Mouse (Mus musculus) gastrocnemius, adult 8-10 months (tissue): ENCODE data around the gene Olfr1054. TPM values are rescaled to one million over a fixed set of nuclear protein-coding genes. Genes with fewer than 3 reads are reported as not detected.
"Not testable (repeated sequence)": the region's sequence is repeated elsewhere in the genome, so short reads cannot be mapped to it uniquely, and the experiment has no call there.

ENCODE experiments used
- DNase-seq, 2 experiments: peaks; one replicate each; pipeline ENCODE4 v3.0.0; 2022; ENCODE audit warnings: low spot score in 2 of 2
- total RNA-seq, 4 experiments: library from RNA; stranded (reverse); gene quantifications; 2 replicates each; pipeline ENCODE4 v1.2.4; 2022

Gene Olfr1054
- not detected for total RNA-seq

DNA sequence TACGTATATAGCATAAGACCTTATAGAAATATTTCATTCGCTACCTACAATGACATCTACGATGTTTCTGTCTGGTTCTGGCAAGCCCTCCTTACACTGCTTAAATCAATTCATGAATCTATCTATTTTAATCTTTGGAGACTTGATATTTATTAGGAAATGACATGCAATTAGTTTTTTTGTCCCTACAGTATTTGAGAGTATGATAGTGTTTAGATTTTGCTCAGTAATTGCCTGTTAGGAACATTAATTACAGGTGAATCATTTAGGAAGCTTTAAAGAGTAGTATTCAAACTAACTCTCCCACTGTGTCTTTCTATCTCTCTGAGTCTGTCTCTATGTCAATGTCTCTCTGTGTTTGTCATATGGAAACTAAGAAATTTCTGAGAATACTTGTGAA lies at the start of gene Olfr1054:
Olfr1054 (minus strand) TSS at position 101 of the 400 bp plus-strand sequence.
- no peak for DNase-seq

DNA sequence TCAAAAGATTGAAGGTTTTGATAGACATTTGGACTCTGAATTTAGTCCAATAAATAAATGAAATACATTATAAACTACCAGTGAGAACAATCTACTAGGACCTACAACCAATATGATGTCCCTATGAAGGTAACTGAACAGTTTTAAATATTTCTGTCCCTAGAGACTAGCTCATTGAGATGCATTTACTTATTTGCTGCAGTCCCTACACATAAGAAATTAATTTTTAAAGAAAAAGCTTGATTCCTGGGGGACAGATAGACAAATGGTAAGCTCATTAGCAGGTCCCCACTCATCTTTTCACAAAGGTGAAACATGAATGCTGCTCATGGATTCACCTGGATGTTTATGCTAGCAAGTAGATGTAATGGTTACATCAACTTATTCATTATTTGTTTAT lies 43.1 kb upstream of the Olfr1054 start, which contains the start of gene Olfr1057:
Olfr1057 (minus strand) TSS at position 101 of the 400 bp plus-strand sequence.
- DNase-seq, result no peak

DNA sequence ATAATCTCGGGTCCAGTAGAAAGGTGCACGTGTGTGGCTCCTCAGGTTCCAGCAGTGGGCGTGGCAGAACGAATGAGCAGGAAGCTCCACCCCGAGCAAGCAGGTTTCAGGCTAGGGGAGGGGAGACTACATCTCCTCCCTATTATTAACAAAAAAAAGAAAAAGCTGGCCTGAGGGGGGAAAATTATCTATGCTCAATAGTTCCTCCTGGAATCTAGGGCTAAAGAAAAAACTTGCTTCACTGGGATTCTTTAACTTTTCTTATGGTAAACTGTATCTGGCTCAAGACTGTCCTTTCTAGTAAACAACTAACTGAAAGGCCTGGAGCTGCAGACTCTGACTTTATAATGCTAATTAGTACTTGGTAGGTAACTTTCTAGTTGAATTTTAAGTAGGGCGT lies 31.1 kb upstream of the Olfr1054 start:
- not testable (repeated sequence) for DNase-seq

DNA sequence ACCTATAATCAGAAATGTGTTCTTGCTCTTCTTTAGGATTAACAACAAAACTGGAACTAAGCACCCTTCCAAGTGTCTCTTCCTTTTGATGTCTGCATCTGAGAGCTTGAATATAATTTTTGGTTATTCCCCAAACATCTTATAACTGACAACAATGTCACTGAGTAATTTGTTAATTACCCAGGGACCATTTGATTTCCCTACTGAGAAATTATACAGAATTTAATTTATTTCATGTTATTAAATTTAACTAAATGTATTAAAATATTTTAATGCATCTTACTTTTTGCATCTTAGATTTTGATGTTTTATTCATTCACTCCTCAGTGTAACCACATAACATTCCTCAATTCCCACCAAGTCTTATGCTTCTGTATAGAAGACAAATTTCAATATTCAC lies 27.1 kb upstream of the Olfr1054 start, which contains the start of gene Olfr1056:
Olfr1056 (minus strand) TSS at position 101 of the 400 bp plus-strand sequence.
- no peak for DNase-seq

DNA sequence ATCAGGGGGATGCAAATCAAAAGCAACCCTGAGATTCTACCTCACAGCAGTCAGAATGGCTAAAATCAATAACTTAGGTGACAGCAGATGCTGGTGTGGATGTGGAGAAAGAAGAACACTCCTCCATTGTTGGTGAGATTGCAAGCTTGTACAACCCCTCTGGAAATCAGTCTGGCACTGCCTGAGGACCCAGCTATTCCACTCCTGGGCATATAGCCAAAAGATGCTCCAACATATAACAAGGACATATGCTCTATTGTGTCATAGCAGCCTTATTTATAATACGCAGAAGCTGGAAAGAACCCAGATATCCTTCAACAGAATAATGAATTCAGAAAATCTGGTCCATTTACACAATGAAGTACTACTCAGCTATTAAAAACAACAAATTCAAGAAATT lies 16.5 kb upstream of the Olfr1054 start:
- not testable (repeated sequence) for DNase-seq

DNA sequence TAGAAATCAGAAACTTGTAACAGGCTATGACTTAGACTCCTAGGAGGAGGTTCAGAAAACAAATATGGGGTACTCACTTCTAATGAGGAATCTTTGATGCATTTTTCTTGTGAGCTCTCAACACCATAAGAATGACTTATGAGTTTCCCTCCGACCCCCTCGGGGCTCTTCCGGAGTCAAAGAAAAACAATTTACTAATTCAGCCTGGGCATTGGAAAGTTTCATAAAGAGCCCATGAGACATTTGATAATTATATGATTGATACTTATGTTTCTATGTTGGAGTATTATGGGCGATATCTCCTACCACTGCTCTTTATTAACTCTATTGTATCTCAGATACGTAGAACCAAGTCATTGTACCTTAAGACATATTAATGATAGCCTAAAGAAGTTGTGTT lies 15.0 kb upstream of the Olfr1054 start, which contains the start of gene Olfr1055:
Olfr1055 (minus strand) TSS at position 101 of the 400 bp plus-strand sequence.
- no peak for DNase-seq

DNA sequence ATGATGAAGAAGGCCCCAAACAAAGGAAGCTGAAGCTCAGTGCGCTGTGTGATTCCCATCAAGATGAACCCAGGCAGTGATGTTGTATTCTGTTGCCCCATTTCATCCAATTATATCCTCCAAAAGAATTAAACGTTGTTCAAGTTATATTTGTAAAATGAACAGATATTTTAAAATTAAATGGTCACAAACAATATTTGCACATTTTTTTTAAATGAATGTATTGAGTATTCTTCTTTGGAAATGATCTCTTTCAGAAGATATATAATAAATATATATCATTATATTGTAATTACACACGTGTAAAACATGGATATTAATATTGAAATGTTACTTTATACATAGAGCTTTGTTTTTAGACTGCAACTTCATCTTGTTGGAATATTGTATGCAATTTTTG lies 20.0 kb downstream of the Olfr1054 start, which contains the start of gene Olfr1053:
Olfr1053 (minus strand) TSS at position 101 of the 400 bp plus-strand sequence.
- no peak for DNase-seq

DNA sequence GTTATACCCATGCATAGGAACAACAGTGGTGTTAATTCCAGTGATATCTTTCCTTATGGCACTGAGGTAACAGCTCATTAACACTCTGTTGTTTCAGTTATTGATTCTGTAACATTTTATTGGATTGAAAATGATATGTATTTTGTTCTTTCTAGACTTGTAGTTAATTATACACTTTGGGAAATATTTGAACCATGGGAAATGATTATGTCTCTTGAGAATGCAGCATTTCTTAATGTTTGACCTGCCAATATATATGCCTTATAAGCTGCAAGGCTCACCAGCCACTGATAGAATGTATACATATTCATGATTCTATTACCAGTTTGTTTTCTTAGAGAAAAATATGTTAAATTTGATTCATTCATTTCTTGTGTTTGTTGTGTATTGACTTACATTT lies 43.1 kb downstream of the Olfr1054 start, which contains the start of gene Olfr1052:
Olfr1052 (plus strand) TSS at position 301 of the 400 bp plus-strand sequence.
- no peak for DNase-seq

Other genes starting within 250 kb of the Olfr1054 start
- not detected for gene Olfr1037, start 248.0 kb downstream of the Olfr1054 start, total RNA-seq
- gene Olfr1039, start 199.5 kb downstream of the Olfr1054 start, total RNA-seq, result not detected
- gene Olfr1040, start 188.7 kb downstream of the Olfr1054 start, total RNA-seq, result not detected
- gene Olfr1042, start 173.6 kb downstream of the Olfr1054 start, total RNA-seq, result not detected
- not detected for gene Olfr1043, start 167.9 kb downstream of the Olfr1054 start, total RNA-seq
- gene Olfr1044, start 157.6 kb downstream of the Olfr1054 start, total RNA-seq, result not detected
- not detected for gene Olfr52, start 149.8 kb downstream of the Olfr1054 start, total RNA-seq
- not detected for gene Olfr1045, start 132.4 kb downstream of the Olfr1054 start, total RNA-seq
- gene Olfr1046, start 116.1 kb downstream of the Olfr1054 start, total RNA-seq, result not detected
- gene Olfr1047, start 104.0 kb downstream of the Olfr1054 start, total RNA-seq, result not detected
- not detected for gene Olfr1048, start 95.1 kb downstream of the Olfr1054 start, total RNA-seq
- gene Olfr1049, start 77.1 kb downstream of the Olfr1054 start, total RNA-seq, result not detected
- gene Olfr1051, start 56.3 kb downstream of the Olfr1054 start, total RNA-seq, result not detected
- not detected for gene Olfr1052, start 43.0 kb downstream of the Olfr1054 start, total RNA-seq
- gene Olfr1053, start 20.1 kb downstream of the Olfr1054 start, total RNA-seq, result not detected
- gene Olfr1055, start 14.9 kb upstream of the Olfr1054 start, total RNA-seq, result not detected
- gene Olfr1056, start 27.0 kb upstream of the Olfr1054 start, total RNA-seq, result not detected
- not detected for gene Olfr1057, start 43.0 kb upstream of the Olfr1054 start, total RNA-seq
- not detected for gene Olfr1058, start 53.1 kb upstream of the Olfr1054 start, total RNA-seq
- gene Olfr1061, start 78.6 kb upstream of the Olfr1054 start, total RNA-seq, result not detected
- gene Olfr1062, start 91.3 kb upstream of the Olfr1054 start, total RNA-seq, result not detected
- gene Olfr1065, start 115.2 kb upstream of the Olfr1054 start, total RNA-seq, result not detected
- not detected for gene Olfr1066, start 120.8 kb upstream of the Olfr1054 start, total RNA-seq
- gene Olfr228, start 152.0 kb upstream of the Olfr1054 start, total RNA-seq, result not detected
- not detected for gene Olfr1076, start 173.0 kb upstream of the Olfr1054 start, total RNA-seq
- gene Olfr1079, start 207.0 kb upstream of the Olfr1054 start, total RNA-seq, result not detected
- not detected for gene Olfr1080, start 222.8 kb upstream of the Olfr1054 start, total RNA-seq